Mouse (Mus musculus) G1E (cell line): ENCODE data around the gene L3mbtl4.

ENCODE experiments used
- CTCF ChIP-seq: IDR thresholded peaks from 2 replicates; pipeline ENCODE4 v1.5.1; 2012; ENCODE audit warnings: low read depth, low read length, inconsistent platforms, mixed read lengths
- GATA1 ChIP-seq: IDR thresholded peaks from 2 replicates; pipeline ENCODE4 v1.6.1; 2012; ENCODE audit warnings: borderline replicate concordance, low read length, inconsistent platforms, mixed read lengths
- GATA2 ChIP-seq: IDR thresholded peaks from 2 replicates; pipeline ENCODE4 v1.6.1; 2012; ENCODE audit warnings: low read depth, low read length, inconsistent platforms, borderline replicate concordance
- POLR2AphosphoS5 ChIP-seq: IDR thresholded peaks from 2 replicates; pipeline ENCODE4 v1.6.1; 2012; ENCODE audit warnings: low read depth, low read length, inconsistent platforms; ENCODE audit not compliant: insufficient replicate concordance
- TAL1 ChIP-seq: conservative IDR thresholded peaks from 2 replicates; pipeline ENCODE4 v1.6.1; 2012; ENCODE audit warnings: low read depth, low read length, inconsistent platforms, mixed read lengths

DNA sequence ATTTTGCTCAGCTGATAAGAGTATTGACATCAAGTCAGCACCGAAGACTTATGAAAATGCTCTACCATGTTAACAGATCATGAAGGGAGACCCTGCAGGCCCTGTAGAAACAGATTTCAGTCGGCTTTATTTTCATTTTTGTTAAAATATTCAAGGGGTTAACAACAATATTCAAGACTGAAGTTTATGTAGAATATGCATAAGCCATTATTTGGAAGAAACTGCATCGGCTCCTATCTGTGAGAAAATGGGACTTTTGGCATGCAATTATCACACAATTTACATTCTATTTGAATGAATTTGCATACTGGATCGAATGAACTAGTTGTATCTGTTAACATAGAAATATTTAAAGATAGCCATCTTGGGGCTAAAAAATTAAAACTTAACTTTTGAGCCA is 318.0 kb downstream of the L3mbtl4 start:
- no peak for TF ChIP-seq GATA2
- no peak for TF ChIP-seq CTCF
- TF ChIP-seq GATA1: no peak
- TF ChIP-seq TAL1: no peak
- no peak for TF ChIP-seq POLR2AphosphoS5
